ENCODE assay signal across 9 mouse cellular contexts in genomic region chr10:41980772-41981383, GRCm38 (mm10). TPM values are rescaled to one million over a fixed set of nuclear protein-coding genes. Genes with fewer than 3 reads are reported as not detected.
DNase-seq lines count a peak whose midpoint lies in the region; ATAC-seq and TF ChIP-seq lines count a peak whose summit lies in the region.
"Had no signal": no experiment of that assay in that cellular context is flagged by ENCODE, and none has a peak within 500 bp of the region (broad histone marks: within the 10 kb centered on the region; RNA-seq: fewer than 3 reads in every experiment).

No protein-coding gene starts in this region.

- H3K27ac ChIP-seq in forebrain, embryonic 12.5 days, result no peak overlapping the region
- H3K27ac ChIP-seq in hindbrain, embryonic 11.5 days (ENCODE audit: low read depth, low read length), result no peak overlapping the region
- no peak overlapping the region for H3K27ac ChIP-seq in lung, postnatal 0 days (ENCODE audit: low read length)
- H3K27ac ChIP-seq: liver, embryonic 15.5 days had no signal

- DNase-seq in ES-CJ7 (ENCODE audit: low read depth, low spot score), result peak; percentile 75
- peak; percentile 60 for DNase-seq in c-Kit-positive CD71-negative TER-119-negative erythroid progenitor cells, embryonic 14.5 days (ENCODE audit: low read depth)
- DNase-seq in hindbrain, embryonic 11.5 days (ENCODE audit: low spot score), result peak; percentile 78
- peak; percentile 63 to 67 for DNase-seq in layer of hippocampus, adult 8-10 months (ENCODE audit: low spot score in 2 of 2)
- peak; percentile 94 for DNase-seq in lung, postnatal 0 days (ENCODE audit: low spot score)
- DNase-seq in ovary, postnatal 14 days (ENCODE audit: low spot score), result peak; percentile 66
- DNase-seq in thymus, postnatal 25 days, result peak; percentile 49

- H3K9me3 ChIP-seq in forebrain, embryonic 12.5 days, result no peaks in the 10 kb centered on the region
- H3K9me3 ChIP-seq in hindbrain, embryonic 11.5 days (ENCODE audit: control insufficient read depth, low read length), result no peaks in the 10 kb centered on the region
- H3K9me3 ChIP-seq in lung, postnatal 0 days (ENCODE audit: low read length), result no peaks in the 10 kb centered on the region
- H3K9me3 ChIP-seq: liver, embryonic 15.5 days had no signal

- peak; percentile 77 for TF ChIP-seq CTCF in lung, postnatal 0 days (IDR thresholded peaks at IDR 0.05)

- peak; percentile 61; the same call in 1 of the 2 replicates for ATAC-seq in forebrain, embryonic 12.5 days (ENCODE audit: low FRiP score)
- peak; percentile 73; the same call in 1 of the 2 replicates for ATAC-seq in hindbrain, embryonic 11.5 days (ENCODE audit: low FRiP score)
- peak; percentile 90 for ATAC-seq in lung, postnatal 0 days

- TF ChIP-seq EP300 in lung, postnatal 0 days (IDR thresholded peaks at IDR 0.05), result peak; percentile 48

- no peak overlapping the region for H3K4me2 ChIP-seq in forebrain, embryonic 12.5 days
- H3K4me2 ChIP-seq in hindbrain, embryonic 11.5 days (replicated peaks; ENCODE audit: low read depth, low read length), result no peak overlapping the region
- H3K4me2 ChIP-seq in lung, postnatal 0 days (replicated peaks; ENCODE audit: low read depth, low read length), result no peak overlapping the region
- H3K4me2 ChIP-seq: liver, embryonic 15.5 days had no signal

- no peak overlapping the region for H3K4me3 ChIP-seq in forebrain, embryonic 12.5 days (replicated peaks)
- no peak overlapping the region for H3K4me3 ChIP-seq in hindbrain, embryonic 11.5 days (ENCODE audit: low read depth, low read length)
- no peak overlapping the region for H3K4me3 ChIP-seq in lung, postnatal 0 days (ENCODE audit: low read depth, low read length)
- H3K4me3 ChIP-seq: liver, embryonic 15.5 days had no signal

- 24% methylated on average over 6 of the region's 6 CpGs for WGBS in forebrain, embryonic 12.5 days
- WGBS in hindbrain, embryonic 11.5 days, result 26% methylated on average over 6 of the region's 6 CpGs
- WGBS in lung, postnatal 0 days, result 14% methylated on average over 6 of the region's 6 CpGs

- no peaks in the 10 kb centered on the region for H3K27me3 ChIP-seq in forebrain, embryonic 12.5 days
- no peaks in the 10 kb centered on the region for H3K27me3 ChIP-seq in hindbrain, embryonic 11.5 days (ENCODE audit: control insufficient read depth, insufficient read depth, low read length)
- no peaks in the 10 kb centered on the region for H3K27me3 ChIP-seq in lung, postnatal 0 days (replicated peaks; ENCODE audit: insufficient read depth, low read length)

- no peaks in the 10 kb centered on the region for H3K36me3 ChIP-seq in forebrain, embryonic 12.5 days (replicated peaks)
- no peaks in the 10 kb centered on the region for H3K36me3 ChIP-seq in hindbrain, embryonic 11.5 days (ENCODE audit: control insufficient read depth, insufficient read depth, low read length)
- H3K36me3 ChIP-seq in lung, postnatal 0 days (ENCODE audit: insufficient read depth, low read length), result no peaks in the 10 kb centered on the region
- H3K36me3 ChIP-seq: liver, embryonic 15.5 days had no signal

- no peak overlapping the region for H3K9ac ChIP-seq in forebrain, embryonic 12.5 days
- no peak overlapping the region for H3K9ac ChIP-seq in hindbrain, embryonic 11.5 days (ENCODE audit: low read depth, low read length)
- no peak overlapping the region for H3K9ac ChIP-seq in lung, postnatal 0 days (replicated peaks; ENCODE audit: low read depth)
- H3K9ac ChIP-seq: liver, embryonic 15.5 days had no signal

- H3K4me1 ChIP-seq in forebrain, embryonic 12.5 days, result peaks cover 3% of the 10 kb centered on the region; the same call in 1 of the 2 replicates
- H3K4me1 ChIP-seq in hindbrain, embryonic 11.5 days (replicated peaks; ENCODE audit: control insufficient read depth, insufficient read depth, low read length), result no peaks in the 10 kb centered on the region
- H3K4me1 ChIP-seq in lung, postnatal 0 days (ENCODE audit: insufficient read depth, low read depth, low read length), result no peaks in the 10 kb centered on the region
- H3K4me1 ChIP-seq: liver, embryonic 15.5 days had no signal

RNA-seq across cellular contexts. Expression of gene Armc2, which starts 37.4 kb away (rescaled TPM):
- polyA plus RNA-seq in forebrain, embryonic 12.5 days (2016; fragmentation: Nextera tagmentation; extraction: Ambion mirVana), result 3.6 and 4.6 TPM in 2 replicates
- 3.0 and 3.2 TPM in 2 replicates for polyA plus RNA-seq in hindbrain, embryonic 11.5 days (2014; fragmentation: Nextera tagmentation; extraction: Ambion mirVana)
- total RNA-seq in layer of hippocampus, adult 8-10 months (2022), result 10 to 100 TPM in 2 of 4 experiments, 1 to 10 TPM in 2; 8.9 to 12.7 (median 9.7) TPM
- 1.1 and 1.4 TPM in 2 replicates for polyA plus RNA-seq in lung, postnatal 0 days (2015; fragmentation: Nextera tagmentation; extraction: Ambion mirVana)
